Mouse (Mus musculus) gastrocnemius, postnatal 25 days (tissue): ENCODE data around the gene Slc38a5. TPM values are rescaled to one million over a fixed set of nuclear protein-coding genes. Genes with fewer than 3 reads are reported as not detected.

Experiments used
- DNase-seq: peaks from one replicate; pipeline ENCODE4 v3.0.0; 2022
- long read RNA-seq, 2 experiments: library from polyadenylated mRNA; stranded (forward); transcript quantifications; one replicate each; pipeline ENCODE4 v2.0.0; 2021
- total RNA-seq, 2 experiments: library from RNA; stranded (reverse); gene quantifications; 1 replicate in 1 of 2; 2 replicates in 1 of 2; pipeline ENCODE4 v1.2.3; 2021

Slc38a5 gene
- not detected for total RNA-seq
- long read RNA-seq, experiment 1: 0 reads
- long read RNA-seq, experiment 2: 0 reads

DNA sequence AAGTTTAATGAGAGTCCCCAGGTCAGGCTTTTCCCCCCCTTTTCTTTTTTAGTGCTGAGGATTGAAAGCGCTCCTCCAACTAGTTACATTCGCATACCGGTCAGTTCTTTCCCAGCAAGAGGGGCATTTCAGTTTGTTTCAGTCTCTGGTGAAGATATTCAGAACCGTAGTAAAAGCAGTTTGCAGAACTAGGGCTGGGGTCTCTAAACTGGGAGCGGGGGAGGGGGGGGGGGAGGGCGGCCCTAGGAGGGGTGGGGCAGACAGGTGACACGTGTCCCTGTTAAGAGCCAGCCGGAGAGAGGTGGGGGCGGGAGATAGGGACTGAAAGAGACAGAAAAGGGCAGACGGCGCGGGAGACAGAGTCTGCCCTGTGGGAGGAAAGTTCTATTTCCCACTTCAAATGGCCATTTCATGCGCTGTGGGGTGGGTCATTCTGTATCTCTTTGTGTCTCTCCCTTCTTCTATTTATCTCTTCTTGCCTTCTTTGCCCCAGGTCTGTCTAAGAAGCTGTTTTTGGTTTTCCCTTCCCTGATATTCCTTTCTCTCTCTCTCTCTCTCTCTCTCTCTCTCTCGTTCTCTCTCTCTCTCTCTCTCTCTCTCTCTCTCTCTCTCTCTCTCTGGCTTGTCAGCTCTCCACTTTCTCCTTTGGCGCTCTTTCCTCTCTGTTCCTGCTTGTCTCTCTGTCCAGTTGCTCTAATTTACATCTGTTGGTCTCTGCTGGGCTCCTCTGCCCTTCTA is at the start of gene Slc38a5:
TSS of gene Slc38a5 (plus strand) at position 51 of the 738 bp plus-strand sequence.
- no peak for DNase-seq

GRCm38 (mm10) chrX:8222296-8222677 is 48.6 kb upstream of the Slc38a5 start:
- no peak for DNase-seq

GRCm38 (mm10) chrX:8222678-8223421 is 48.1 kb upstream of the Slc38a5 start:
- no peak for DNase-seq

DNA sequence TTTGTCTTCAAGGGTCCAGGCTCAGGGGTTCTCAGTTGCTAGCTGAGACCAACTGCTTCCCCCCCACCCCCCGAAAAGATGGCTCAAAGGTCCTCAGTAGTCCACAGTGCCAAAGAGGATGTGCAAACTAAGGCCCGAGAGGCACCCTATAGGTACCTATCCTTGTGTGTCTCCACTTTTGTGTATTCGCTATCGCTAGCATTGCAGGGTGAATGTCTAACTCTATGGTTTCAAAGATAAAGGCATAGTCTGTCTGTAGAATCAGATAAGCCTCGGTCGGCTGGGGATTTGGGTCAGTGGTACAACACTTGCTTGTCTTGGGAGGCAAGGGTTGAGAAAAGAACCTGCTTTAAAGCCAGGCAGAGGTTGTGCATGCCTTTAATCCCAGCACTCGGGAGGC is 47.5 kb upstream of the Slc38a5 start:
- DNase-seq: no peak

DNA sequence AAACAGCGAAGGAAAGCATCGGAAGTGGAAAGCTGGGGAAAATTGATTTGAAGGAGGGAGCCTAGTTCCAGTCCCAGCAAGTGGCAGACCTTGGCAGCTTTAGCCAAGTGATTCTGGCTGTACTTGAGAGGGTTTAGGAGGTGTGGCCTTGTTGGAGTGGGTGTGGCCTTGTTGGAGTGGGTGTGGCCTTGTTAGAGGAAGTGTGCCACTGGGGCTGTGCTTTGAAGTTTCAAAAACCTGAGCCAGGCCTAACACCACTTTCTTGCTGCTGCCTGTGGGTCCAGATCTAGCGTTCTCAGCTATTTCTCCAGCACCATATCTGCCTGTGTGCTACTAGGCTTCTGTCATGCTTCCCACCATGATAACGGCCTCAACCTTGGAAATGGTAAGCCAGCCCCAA is 40.7 kb upstream of the Slc38a5 start:
- DNase-seq: no peak

- DNase-seq: no peak
Observed at GRCm38 (mm10) chrX:8233602-8234001, 37.3 kb upstream of the Slc38a5 start.

DNA sequence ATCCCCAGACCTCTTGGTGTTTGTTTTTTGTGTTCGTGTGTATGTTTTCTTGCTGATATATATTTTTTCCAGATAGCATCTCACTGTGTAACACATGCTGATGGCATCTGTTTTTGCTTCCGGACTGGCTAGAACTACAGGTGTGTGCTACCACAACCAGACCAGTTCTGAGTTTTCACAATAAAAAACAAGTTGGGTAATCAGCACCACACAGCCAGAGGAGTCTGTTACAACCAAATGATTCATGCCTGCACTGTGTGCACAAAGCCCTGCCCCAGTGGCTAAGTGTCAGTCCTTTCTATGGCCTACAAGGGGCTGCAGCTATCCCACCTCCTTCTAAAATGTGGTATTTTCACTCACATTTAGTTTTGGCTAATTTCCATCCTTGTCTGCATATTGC is 34.2 kb upstream of the Slc38a5 start:
- DNase-seq: no peak

- DNase-seq: no peak
Observed at GRCm38 (mm10) chrX:8238804-8239395, 32.0 kb upstream of the Slc38a5 start.

- no peak for DNase-seq
Observed at GRCm38 (mm10) chrX:8247680-8248079, 23.3 kb upstream of the Slc38a5 start.

DNA sequence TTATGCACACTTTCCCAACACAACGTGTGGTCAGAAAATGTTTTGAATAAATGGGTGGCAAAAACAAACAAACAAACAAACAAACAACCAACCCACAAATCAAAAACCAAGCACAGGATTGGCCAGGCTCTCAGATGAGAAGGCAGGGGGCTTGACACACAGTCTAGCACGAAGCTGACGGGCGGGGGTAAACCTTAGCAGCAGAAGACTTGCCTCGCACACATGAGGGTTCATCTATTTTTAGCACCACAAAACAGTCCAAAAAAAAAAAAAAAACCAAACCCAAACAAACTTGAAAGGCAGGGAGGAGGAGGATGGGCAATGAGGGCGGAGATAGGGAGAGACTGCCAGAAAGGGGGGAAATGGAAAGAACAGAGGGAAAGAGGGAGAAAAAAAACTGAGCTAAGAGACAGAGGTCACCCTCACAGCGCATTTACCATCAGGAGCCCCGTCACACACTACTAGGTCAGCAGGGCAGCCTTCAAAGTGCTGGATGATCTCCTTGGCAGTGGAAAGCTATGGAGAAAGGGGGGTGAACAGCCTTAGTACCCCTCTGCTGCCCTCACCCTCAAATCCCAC is 22.3 kb upstream of the Slc38a5 start:
- no peak for DNase-seq

- no peak for DNase-seq
Observed at GRCm38 (mm10) chrX:8251789-8252333, 19.1 kb upstream of the Slc38a5 start.

- peak; percentile 74 for DNase-seq
Observed at GRCm38 (mm10) chrX:8252334-8253285, 18.3 kb upstream of the Slc38a5 start, which contains the start of gene Ftsj1. Gene Ftsj1, minus strand, starts transcription at chrX:8252406.

DNA sequence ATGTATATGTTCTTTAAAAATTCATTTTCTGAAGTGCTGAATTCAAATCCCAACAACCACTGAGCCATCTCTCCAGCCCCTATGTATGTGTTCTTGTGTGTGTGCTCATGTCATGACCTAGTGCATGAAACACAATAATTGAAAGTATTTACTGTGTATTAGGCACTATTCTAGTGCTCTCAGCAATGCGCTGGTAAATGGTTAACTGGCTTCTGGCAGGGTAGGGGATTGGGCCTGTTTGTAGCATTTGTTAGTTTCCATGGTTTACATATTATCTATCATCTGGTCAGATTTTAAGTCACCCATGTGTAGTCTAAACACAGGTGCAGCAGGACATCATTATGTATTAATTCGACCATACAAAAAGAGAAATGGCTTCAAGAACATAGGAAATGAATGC is 17.2 kb upstream of the Slc38a5 start:
- DNase-seq: no peak

- DNase-seq: no peak
Observed at GRCm38 (mm10) chrX:8255807-8256206, 15.1 kb upstream of the Slc38a5 start.

DNA sequence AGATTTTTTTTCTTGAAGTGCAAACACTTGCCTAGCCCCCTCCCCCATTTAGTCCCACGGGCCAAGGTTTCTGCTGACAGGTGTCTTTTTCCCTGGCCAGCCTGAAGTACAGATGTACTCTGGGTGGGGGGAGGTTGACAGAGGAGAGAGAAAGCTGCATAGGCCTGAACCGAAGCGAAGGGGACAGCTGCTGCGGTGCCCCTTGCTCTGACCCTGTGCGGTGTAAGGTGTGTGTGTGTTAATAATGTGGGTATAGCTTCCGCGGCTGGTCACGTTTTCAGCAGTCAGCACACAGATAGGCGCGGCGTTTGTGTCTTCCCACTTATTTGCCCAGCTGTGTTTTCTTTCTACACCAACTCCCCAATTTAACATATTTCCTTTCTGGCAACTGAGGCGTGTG is 11.5 kb upstream of the Slc38a5 start:
- DNase-seq: no peak

DNA sequence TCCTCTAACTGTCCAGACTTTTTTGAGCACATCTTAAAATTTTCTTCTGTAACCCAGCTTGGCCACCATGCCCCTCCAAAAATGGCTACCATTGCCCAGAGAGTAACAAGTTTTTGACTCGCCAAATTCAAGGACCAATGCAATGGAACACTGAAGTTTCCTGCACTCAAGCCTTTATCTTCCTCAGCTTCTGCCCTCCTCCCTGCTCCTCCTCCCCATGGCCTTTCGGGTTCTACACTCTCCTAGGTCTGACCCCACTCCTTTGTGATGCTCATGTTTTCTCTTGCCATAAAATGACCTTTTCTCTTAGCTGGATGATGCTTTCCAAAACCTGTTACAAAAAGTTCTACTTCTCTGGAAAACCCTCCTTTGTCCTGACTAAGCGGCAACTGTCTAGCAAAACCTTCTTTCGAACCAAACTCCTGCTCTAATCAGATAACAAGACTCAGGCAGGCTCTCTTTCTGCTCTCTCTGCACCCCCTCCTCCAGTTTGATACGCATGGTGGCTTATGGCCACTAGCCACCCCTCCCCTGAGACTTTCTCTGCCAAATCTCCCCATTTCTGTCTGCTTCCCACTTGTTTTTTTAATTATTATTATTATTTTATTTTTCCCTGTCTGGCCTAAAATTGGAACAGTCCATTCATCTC is 7.7 kb upstream of the Slc38a5 start:
- no peak for DNase-seq

DNA sequence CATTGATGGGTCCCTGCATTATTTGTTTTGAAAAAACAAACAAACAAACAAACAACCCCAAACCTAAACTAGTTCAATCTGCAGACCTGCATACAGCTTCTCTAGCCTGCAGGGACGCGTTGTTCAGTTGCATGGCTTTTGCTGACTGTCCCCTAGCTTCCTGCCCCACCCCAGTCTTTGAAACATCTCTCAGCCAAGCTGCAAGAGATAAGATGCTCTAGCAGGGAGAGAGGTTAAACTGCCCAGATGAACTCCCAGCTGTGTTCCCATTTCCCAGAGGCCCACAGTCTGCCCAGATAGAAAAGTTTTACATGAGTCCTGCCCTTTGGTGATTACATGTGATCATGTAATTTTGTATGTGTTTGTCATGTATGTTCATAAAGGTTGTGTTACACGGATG is 6.7 kb upstream of the Slc38a5 start:
- DNase-seq: no peak

DNA sequence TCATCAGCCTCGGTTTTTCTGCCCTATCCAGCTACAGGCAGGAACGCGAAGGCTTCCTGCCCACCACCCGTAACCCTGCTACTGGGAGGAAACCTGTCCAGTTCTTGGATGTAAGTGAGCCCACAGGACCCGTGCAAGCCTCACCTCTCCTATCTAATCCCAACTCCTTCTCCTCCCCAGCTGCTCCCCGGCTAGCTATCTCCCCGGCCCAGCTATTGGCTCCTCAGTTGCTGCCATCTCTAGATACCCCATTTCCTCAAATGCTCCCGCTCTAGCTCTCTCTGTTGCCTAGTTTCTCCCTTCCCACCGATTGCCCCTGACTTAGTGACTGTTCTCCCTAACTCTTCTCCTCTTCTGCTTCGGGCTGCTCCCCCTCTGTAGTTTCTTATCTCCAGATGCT is 1.1 kb downstream of the Slc38a5 start:
- DNase-seq: no peak

GRCm38 (mm10) chrX:8274056-8274455 is 3.1 kb downstream of the Slc38a5 start:
- DNase-seq: no peak

DNA sequence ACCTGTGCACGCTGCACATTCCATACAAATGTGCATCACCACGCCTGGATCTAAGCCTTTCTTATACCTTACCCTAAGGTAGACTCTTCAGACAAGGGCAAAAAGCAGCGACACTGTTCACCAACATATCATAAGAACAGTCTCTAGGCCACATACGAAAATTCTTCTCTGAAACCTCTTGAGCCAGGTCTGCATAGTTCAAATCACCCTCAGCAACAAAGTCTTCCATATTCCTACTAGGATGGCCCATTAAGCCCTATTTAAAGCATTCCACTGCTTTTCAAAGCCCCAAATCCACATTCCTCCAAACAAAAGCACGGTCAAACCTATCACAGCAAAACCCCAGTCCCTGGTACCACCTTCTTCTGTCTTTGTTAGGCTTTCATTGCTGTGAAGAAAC is 17.7 kb downstream of the Slc38a5 start:
- no peak for DNase-seq

DNA sequence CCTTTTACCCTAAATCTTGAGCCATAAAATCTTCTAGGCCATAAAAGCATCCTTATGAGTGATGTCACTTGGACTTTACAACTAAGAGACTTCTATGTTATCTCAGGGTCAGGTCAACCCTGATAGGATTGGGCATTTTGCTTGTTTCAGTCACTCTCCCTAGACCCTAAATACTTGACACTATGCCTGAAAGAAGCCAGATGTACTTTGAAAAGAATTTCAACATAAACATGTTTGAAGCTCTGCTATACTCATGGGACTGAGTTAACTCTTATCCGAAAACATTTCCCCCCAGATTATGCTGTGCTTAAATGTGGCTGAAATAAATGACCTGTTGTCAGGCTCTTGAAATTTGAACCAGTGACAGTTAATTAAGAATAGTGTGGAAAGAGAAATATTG is 38.4 kb downstream of the Slc38a5 start:
- DNase-seq: no peak
